Mouse (Mus musculus): ENCODE data around the gene Fam19a5. TPM values are rescaled to one million over a fixed set of nuclear protein-coding genes. Genes with fewer than 3 reads are reported as not detected.

The Fam19a5 gene
- total RNA-seq, 1 experiment from 2014 or later, result 24.5 TPM

DNA sequence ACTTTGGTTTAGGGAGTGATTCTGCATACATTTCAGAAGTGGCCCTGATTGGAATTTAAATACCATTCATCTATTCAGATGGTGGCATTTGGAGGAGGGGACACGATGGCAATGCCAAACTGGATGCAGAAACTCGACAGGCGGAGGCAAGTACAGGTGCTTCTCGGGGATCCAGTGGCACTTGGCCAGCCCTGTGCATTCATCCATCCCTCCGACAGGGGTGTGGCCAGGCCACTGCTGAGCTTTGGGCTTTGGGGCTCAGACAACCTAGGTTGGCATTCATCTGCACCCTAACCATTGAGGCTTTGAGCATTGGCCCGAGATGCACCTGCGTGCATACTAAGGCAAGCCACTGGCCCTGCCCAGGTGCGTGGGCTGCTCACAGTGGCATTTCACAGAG, 52.6 kb downstream of the Fam19a5 start:
- no peak for DNase-seq

DNA sequence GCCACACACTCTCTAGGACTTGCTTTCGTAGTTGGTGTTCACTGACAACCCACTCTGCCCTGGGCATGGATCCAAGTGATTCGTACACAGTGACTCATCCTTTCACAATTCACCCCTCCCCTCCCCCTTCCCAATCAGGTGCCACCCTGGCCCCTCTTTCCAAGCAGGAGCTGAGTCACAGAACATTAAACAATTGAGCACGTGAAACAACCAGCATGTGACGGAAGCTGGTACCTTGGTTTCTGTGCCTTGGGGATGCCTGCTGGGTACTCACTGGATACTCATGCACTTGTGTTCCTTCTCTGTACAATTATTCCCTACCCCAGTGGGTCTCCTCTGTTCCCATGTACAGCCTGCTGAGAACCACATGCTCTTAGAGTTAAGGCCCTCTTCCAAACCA, 53.0 kb downstream of the Fam19a5 start:
- DNase-seq, result peak; percentile 24

DNA sequence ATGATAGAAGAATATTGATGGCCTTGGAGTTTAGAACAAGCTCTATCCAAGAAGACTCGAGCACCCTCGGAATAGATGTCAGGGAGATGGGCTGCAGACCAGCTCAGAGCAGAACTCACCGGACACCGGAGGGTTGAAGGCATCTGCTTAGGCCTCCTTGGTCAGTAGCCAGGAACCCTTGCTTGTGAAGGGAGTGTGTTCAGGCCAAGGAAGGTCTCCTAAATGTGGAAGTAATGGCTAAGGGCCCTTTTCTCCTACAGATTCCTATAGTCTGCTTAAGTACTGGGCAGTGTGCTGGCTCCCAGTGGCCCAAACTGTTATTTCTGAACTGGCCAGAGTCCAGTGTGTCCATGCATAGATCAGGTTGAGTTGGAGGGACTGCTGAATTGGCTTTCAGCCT, 53.7 kb downstream of the Fam19a5 start:
- DNase-seq, result no peak

DNA sequence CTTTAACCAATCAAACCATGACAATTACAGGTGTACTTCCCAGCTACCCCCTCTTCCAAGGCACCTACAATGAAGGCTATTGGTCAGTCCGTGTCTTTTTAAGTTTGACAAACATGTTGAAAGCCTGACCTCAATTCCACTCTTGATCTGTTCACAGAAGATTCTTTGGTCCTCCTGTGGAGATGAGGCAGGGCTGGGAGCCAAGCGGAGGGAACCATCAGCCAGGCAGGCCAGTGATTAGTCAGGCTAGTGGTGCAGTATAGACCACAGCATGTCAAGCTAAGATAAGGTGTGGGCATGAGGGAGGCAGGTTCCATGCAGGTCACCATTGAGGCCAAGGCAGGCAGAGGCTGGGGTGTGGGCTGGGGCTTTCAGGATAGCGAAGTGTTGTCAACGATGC, 54.5 kb downstream of the Fam19a5 start:
- no peak for DNase-seq

DNA sequence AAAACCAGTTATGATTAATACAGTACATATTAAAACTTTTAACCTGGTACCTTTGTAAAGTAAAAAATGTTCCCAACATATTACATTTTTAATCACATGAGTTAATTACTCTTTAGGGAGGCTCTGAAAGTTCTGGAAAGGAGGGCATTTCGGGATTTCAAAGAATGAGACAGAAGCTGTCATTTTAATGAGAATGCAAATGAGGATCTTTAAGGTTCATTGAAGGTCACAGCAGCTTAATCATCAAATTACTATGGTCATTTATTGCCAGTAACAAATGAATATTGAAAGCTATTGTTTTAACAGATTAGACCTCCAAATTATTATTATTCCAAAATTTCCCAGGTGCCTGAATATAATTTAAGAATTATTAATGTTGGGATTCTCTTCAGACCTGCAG, 59.2 kb downstream of the Fam19a5 start:
- DNase-seq, result no peak

- DNase-seq, result no peak
Measured at GRCm38 (mm10) chr15:87605504-87606280, 61.6 kb downstream of the Fam19a5 start.

GRCm38 (mm10) chr15:87606702-87607101, 62.6 kb downstream of the Fam19a5 start:
- DNase-seq, result no peak

DNA sequence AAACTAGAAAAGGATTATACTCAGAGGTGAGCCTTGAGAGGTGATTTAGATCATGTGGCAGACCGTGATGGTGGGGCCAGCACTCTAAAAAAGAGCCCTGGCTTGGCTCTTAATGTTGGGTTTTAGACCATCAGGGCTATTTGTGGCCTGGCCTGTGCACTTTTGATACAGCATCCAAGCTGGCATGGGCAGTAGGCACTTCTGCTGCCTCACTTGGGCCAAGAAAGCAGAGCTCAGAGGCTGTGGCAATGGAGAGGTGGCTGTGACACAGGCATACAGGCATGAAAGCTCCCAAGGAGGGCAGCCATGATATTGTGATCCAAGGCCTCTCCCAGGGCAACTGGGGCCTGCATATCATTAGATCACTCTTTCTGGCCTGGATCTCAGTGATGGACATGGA, 65.1 kb downstream of the Fam19a5 start:
- DNase-seq, result no peak

DNA sequence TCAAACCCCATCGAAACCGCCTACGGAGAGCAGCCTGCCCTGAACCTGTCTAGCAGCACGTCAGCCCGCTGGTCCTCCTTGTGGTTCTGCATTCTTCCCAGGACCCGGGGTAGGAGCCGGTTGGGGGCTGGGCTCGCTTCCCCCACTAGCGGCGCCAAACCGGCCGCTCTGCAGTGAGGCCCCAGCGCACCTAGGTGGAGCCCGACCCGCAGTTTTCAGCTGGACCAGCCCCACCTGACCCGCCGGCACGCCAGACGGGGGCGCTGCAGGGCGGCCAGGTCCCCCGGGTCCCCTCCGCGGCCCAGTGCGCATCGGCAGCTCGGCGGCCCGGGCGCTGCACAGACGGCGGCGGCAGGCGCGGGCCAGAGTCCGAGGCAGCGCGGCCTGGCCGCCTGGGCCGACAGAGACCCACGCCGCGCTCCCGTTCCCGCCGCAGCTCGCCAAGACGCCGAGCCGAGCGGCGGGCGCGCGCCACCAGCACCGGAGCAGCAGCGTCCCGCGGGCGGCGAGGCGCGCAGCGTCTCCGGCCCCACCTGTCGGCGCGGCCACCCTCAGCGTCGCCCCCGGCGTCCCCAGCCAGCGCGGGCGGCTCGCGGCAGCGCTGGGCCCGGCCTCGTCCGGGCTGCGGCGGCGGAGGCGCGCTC, 80.0 kb downstream of the Fam19a5 start:
- peak; percentile 93 for DNase-seq

DNA sequence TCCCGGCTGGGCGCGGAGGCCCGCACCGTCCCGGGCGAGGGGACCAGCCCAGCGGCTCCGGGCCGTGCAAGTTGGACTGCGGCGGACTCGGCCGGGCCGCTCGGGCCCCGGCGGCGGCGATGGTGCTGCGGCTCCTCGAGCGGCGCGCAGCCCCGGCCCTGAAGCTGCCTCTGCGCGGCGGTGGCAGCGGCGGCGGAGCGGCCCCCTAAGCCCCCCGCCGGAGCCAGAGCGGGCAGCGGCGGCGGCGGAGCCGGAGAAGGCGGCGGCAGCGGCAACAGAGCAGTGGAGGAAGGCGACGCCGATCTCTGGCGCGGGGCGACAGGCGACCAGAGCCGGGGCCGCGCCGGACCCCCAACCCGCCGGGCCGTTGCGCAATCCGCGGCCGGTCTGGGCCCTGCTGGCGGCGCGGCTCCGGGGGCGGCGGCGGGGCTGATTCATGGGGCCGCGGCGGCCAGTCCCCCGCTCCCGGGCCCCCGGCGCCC, 80.6 kb downstream of the Fam19a5 start:
- peak; percentile 41 for DNase-seq

- DNase-seq, result peak; percentile 93
Measured at GRCm38 (mm10) chr15:87625236-87626023, 81.3 kb downstream of the Fam19a5 start.

GRCm38 (mm10) chr15:87635272-87635671, 91.2 kb downstream of the Fam19a5 start:
- DNase-seq, result no peak

DNA sequence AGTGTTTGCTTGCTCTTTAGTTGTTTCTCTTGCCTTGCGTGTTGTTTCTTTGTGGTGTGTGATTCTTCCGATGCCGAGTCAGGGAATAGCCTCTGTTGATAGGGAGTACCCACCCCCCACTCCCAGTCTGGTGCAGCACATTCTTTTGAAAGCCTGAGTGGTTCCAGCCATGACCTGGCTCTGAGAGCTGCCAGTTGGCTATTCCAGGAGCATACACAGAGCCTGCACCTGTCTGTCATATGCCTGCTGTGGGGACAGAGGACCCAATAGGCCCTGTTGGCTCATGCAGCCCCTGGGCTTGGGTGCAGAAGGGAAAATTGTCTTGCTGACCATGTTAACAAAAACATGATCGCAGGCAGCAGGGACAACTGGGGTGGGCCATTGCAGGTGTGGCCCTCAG, 92.3 kb downstream of the Fam19a5 start:
- DNase-seq, result no peak

DNA sequence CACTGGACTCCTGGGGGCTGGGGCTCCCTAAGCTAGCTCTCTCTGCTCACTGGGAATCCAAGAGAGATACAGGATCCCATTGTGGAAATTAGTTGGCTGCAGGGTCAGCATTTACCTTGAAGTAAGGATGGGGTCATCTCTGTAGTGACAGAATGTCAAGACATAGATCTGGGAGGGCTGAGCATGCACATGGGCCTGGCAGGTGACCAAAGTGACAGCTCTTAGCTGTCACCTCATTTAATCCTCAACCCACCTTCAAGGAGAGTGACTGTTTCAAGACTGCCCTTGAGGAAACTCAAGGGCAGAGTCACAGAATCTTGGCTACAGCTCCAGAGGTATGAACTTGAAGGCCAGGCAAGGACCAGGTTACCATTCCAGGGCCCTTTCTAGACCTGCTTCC, 93.1 kb downstream of the Fam19a5 start:
- no peak for DNase-seq

GRCm38 (mm10) chr15:87638270-87638669, 94.2 kb downstream of the Fam19a5 start:
- DNase-seq, result no peak

DNA sequence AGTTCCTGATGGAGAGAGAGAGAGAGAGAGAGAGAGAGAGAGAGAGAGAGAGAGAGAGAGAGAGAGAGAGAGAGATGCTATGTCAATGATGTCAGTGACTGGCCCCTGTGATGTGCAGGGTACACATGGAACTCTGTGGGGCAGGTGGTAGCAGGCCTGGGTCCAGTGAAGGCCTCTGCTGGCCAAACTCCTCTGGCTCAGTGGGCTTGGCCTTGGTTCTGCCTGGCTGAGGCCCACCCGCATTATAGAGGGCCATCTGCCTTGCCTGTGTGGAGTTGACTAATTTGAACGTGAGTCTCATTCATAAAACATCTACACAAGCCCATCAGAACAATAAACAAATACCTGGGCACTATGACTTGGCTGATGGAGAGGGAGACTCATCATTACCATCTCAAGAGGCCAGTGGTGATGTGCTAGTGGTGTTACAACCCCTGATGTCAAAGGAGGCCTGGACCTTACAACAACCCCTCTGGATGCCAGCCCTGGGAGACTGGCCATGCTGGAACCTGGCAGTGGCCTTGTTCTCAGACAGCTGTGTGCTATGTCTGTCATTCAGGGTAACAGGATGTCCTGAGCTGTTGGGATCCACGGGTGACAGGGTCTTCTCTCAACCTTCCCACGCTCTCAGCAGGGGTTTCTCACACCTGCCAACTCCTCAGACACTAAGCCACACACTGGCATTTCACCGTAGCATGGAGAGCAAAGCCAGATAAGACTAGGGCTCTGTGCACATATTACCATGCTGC, 102.4 kb downstream of the Fam19a5 start:
- DNase-seq, result no peak

DNA sequence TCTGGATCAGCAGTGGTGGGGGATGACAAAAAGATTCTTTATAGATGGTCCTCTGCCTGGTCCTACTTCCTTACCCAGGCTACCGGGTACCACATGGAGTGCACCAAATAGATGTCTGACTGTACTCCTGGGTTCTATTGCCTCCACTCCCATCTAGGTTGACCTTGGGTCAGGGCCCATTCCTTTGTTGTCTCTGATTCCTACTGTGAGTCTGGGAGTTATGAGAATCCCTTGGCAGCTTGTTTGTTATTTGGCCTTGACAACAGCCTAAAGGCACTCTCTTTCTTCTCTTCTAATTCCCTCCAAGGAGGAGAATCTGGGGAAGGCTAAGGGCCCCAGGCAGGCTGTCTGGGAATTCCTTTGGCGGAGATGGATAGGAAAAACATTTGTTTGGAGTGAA, 105.6 kb downstream of the Fam19a5 start:
- peak; percentile 22 for DNase-seq

DNA sequence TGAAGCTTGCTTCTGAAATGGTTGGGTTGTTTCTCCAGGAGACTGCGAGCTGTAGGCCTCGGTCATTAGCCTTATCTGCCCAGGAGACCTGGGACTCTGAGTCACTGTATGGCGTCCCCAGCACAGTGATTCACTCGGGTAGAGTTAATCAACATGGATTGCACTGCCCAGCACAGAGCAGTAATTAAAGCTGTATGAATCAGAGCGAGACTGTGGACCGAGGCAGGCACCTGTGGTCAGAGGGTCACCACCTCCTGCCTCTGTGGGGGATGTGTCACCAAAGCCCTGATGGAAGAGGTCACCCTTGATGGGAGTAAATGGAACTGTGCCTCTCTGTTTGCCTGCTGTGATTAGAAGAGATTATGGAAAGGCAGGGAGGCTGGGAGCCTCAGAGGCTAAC, 110.5 kb downstream of the Fam19a5 start:
- DNase-seq, result peak; percentile 28

- no peak for DNase-seq
Measured at GRCm38 (mm10) chr15:87656496-87657155, 112.5 kb downstream of the Fam19a5 start.

GRCm38 (mm10) chr15:87659729-87660128, 115.6 kb downstream of the Fam19a5 start:
- DNase-seq, result peak; percentile 14

GRCm38 (mm10) chr15:87661954-87662353, 117.9 kb downstream of the Fam19a5 start:
- DNase-seq, result no peak
